Mouse (Mus musculus): Measurements from ENCODE around the gene Rab30.
"Not testable (repeated sequence)": the region's sequence is repeated elsewhere in the genome, so short reads cannot be mapped to it uniquely, and the experiment has no call there.

The Rab30 gene

DNA sequence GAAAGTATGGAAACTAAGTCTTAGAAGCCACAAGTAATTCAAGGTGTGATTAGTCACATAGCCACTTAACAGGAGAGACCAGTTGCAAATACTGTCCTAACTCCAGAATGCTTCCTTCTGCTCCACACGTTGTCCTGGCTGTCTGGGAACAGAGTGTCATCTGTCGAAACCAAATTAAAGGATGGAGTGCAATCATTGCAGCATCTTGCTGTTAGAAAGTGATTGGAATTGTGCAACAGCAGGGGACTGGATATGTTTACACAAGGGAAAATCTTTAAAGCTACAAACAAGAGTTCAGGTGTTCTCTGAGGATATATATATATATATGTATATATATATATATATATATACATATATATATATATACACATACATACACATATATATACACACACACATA is 9.0 kb downstream of the Rab30 start:
- DNase-seq (ENCODE audit: low spot score), result no peak

DNA sequence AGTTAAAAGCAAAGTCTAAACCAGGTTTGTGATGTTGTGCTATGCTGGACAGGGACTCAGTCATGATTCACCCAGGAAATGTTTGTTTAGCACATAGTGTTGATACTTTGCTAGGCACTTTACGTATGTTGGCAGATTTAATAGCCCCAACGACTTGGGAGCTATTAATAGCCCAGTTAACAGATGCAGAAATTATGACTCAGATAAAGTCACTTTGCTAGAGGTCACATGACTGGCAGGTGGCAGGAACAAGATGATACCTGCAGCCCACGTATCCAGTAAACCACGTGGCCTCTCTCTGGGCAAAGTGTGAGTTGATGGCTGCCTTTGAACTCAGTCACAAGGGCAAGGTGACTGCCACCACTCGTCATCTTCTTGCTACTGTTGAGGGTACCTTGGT is 16.7 kb downstream of the Rab30 start:
- DNase-seq (ENCODE audit: low spot score), result no peak

DNA sequence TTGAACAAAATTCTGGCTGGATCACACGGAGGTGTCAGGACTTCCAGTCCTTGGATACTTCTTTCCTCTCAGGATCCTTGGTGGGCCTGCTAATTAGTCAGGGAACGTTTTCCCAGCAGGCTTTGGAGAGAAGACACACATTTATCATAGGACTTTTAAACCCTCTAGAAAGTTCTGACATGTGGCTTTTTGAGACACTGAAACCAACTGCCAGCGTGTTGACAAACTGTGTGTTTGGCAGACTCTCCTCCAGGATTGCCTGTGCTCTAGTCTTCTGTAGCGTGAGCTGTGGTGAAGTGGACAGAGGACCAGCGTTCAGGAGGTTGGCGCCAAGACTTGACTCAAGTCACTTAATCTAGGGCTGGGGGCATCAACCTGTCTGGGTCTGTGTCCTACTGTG is 19.2 kb downstream of the Rab30 start:
- DNase-seq (ENCODE audit: low spot score), result no peak

DNA sequence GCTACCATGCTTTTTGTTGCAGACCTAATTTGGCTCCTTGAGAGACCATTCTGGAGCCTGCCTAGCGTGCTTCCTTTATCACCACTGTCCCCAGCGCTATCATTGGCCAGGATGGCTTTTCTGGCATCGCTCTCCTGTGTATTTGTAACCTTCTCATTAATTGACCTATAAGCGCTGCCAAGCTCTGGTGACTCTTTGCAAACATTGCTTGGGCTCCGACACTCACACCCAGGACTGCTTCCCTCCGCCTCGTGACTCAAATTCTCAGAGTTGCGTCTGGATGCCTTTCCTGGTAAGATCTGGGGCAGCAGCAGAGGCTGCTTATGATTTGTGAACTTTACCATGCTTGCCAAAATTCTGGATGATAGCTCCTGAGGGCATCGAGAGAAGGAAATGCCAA is 19.8 kb downstream of the Rab30 start:
- DNase-seq (ENCODE audit: low spot score), result no peak

DNA sequence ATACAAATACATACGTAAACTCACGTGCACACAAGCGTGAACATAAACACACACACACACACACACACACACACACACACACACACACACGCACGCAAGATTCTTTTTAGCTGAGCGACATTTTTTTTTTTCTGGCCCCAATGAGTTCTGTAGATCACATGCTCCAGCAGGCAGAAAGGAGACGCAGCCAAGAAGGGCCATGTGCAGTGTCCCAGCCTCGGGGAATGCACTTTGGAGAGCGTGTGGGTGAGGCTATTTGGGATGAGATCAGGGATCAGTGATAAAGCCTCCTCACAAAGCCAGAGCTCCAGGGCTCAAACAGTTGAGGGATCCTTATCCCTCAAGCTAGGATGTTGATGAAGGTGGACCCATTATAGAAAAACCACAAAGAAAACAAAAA is 24.0 kb downstream of the Rab30 start:
- DNase-seq (ENCODE audit: low spot score), result no peak

DNA sequence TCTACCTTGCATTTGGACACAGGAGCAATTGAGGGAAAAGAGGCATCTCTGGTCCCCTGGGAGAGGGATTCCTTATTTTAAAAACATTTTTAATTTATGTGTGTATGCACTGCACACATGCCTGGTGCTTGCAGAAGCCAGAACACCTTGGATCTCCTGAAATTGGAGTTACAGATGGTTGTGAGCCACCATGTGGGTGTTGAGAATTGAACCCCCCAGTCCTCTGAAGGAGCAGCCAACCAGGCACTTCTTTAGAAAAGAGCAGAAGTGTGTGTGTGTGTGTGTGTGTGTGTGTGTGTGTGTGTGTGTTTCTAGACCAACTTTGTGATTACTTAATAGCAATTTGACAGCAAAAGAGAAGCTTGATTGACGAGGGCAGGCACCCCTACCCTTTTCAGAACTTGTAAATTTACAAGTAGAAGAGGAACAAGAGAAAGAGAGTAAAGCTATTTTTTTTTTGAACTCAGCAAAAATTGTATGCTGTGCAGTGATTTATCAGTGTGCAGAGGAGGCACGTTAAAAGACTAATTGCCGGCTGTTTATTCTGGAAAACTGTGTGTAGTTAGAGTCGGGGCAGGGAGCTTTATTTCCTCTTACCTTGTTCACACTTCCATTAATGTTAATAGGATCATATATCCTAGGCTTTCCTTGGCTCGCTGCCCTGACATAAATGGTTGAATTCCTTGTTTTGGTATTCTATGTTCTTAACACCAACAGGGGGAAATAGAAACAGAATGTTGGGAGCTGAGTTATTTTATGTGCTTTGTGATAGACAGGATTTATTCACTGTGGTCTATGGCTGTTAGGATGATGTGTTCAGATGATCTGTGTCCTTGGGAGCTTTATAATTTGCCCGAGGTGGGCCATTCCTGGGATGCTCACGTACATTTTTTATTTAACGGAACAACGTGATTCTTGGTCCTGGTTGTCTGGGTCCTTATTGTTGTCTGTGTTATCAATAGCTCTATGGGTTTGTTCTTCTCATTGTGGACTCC is 25.0 kb downstream of the Rab30 start:
- DNase-seq (ENCODE audit: low spot score), result no peak

DNA sequence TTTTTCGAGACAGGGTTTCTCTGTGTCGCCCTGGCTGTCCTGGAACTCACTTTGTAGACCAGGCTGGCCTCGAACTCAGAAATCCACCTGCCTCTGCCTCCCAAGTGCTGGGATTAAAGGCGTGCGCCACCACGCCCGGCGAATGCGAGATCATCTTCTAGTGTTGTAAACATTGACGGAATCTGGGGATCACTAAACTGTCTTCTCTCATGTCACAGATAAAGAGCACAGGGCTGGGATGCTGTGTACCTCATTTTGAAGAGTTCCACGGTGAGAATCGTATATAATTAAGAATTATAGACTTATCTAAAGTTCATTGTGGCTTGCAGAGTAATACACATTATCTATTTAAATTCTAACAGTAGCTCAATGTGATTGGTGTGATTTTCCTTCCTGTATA is 26.7 kb downstream of the Rab30 start:
- DNase-seq (ENCODE audit: low spot score), result not testable (repeated sequence)

DNA sequence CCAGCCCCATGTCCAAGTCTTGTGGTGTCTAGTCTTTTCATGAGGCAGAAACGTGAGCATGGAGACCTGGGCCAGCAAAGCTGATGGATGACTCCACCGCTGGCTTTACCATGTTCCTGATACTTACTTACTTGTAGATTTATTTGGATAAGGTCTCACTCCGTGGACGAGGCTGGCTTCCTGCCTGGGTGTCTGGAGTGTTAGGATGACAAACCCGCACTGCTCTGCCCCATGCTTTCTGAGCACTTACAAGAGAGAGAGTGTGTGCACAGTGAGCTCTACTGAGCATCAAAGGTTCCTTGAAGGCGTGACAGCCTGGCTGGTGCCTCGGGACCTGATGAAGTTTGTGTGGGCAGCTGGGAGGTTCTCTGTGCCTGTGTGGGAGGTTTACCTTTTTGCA is 27.5 kb downstream of the Rab30 start:
- DNase-seq (ENCODE audit: low spot score), result no peak

DNA sequence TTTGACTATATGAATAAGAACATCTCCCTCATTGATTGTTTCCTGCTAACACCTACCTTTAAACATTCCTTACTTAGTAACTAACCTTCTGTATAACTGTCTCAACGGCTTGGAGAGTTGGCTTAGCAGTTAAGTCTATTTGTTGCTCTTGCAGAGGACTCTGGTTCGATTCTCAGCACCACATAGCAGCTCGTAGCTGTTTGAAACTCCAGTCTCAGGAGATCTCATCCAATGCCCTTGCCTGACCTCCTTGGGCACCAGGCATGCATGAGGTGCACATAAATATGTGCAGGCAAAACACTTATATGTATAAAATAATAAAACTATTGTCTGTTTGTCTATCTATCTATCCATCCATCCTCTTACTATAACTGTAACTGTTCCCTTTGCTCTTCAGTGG is 31.6 kb downstream of the Rab30 start:
- no peak for DNase-seq (ENCODE audit: low spot score)

DNA sequence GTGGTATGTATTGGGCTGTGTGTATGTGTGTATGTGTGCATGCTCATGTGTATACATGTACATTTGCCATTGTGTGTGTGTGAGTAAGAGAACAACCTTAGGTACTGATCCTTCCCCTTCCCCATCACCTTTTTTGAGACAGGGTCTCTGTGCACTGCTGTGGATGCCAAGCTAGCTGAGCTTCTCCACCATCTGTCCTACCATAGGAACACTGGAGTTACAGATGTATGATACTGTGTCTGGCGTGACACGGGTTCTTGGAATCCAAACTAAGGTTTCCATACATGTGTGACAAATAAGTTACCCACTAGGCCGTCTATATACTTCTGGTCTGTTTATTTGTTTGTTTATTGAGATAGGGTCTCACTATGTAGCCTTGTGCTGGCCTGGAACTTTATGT is 32.2 kb downstream of the Rab30 start:
- DNase-seq (ENCODE audit: low spot score), result no peak

DNA sequence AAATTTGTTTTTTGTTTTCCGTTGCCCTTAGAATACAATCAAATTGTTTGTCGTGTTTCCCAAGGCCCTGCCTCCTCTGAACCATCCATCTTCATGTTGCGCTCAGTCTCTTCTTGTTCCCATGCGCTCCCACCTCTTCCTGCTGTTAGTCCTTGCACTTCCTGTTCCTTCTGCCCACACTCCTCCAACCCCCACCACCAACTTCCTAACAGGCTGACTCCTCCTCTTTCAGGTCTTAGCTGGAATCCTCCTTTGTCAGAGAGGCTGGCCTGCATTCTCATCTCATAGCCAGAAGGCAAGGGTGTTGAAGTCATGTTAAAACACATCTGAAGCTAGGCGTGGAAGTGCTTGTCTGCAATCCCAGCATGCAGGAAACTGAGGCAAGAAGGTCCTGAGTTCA is 33.3 kb downstream of the Rab30 start:
- no peak for DNase-seq (ENCODE audit: low spot score)

DNA sequence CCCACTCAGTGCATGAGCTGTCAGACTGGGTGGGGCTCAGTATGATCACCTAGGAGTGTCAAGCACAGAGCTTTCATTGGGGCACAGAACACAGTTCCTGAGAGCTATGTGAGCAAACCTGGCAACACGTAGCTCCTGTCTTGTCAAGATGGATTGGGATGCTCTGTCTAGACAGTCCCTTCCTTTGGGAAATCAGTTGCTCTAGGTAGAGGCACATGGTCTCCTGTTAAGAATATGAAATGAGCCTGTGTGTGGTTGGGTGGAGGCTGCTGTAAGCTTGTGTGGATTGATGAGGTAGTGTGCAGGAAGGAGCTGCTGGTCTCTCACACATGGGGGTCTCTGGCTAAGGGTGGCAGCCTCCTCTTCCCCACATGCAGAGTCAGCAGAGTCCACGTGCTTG is 34.3 kb downstream of the Rab30 start:
- DNase-seq (ENCODE audit: low spot score), result no peak

DNA sequence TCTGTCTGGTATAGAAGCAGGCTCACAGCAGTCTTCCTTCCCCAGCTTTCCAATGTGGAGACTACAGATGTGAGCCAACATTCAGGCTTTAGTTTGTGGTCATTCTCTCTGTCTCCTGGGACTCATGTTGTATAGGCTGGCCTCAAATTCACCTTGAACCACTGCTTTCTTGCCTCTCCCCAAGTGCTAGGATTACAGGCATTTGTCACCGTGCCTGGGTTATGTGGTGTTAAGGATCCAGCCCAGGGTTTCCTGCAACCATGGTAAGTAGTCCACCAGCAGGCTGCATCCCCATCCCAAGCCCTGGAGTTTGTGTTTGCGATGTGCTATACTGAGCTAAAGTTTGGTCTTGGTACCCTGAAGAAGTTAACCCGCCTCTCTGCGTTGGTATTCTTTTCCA is 35.2 kb downstream of the Rab30 start:
- DNase-seq (ENCODE audit: low spot score), result no peak

DNA sequence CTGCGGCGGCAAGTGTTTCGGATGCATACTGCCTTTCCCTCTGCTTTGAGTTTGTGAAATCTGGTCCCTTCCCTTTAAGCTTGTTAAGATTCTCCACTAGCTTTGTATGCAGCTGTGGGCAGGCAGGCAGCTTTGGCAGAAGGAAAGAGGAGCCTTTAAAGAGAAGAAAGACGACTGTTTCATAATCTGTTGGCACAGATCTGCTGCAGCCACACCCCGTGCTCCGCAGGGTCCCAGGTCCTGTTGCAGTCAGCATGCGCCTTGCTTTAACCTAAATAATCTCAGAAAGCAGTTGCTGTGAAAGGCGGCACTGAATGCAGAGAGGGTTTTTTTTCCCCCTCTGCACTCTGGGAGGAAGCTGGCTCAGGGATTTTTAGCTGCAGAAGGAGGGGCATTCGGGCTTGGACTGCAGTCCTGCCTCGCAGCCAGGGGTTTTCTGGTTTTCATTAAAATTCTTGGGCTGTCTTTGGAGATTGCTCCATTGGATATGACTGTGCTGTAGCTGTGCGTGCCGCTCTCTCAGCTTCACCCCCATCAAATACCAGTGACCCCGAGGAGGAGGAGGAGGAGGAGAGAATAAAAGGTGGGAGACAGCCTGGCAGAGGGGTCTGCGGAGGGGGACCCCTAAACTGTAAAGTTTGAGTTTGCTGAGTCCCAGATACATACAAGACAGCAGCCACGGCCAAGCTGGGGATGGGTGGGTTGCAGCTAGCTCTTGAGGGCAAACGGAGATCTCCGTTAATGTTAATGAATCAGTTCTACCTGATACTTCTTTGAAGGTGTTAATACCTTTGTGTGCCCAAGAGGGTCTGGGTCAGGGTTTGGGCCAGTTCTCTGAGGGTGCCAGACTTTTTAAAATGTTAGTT is 35.9 kb downstream of the Rab30 start:
- no peak for DNase-seq (ENCODE audit: low spot score)

DNA sequence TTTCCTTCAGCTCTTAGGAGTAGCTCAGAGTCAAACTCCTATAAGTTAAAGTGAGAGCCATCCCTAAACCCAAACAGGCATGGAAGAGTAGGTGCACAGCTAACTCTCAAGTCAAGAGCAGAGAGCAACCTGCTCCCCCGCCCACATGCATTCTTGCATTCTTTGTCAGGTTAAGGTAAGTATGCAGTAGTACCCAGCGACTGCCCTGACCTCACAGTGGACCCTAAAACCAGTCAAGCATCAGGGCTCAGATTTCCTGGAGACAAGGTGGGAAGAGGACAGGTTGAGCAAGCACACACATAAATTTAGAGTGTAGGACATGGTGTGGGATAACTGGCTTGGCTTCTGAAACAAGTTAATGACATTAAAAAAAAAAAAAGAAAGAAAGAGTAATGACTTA is 37.7 kb downstream of the Rab30 start:
- no peak for DNase-seq (ENCODE audit: low spot score)

DNA sequence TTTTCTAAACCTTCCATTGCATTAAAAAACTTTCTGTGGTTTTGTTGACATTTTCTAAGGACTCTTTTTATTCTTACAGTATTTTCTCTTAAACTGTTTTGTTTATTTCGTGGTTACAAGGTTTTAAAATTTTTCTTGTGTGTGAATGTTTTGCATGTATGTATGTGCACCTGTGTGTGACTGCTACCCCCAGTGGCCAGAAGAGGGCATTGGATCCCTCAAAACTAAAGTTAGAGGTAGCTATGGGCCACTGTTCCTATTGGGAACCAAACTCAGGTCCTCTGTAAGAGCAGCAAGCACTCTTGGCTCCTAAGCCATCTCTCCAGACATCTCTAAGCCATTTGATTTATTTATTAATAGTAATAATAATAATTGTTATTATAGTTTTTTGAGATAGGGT is 40.0 kb downstream of the Rab30 start:
- DNase-seq (ENCODE audit: low spot score), result no peak

DNA sequence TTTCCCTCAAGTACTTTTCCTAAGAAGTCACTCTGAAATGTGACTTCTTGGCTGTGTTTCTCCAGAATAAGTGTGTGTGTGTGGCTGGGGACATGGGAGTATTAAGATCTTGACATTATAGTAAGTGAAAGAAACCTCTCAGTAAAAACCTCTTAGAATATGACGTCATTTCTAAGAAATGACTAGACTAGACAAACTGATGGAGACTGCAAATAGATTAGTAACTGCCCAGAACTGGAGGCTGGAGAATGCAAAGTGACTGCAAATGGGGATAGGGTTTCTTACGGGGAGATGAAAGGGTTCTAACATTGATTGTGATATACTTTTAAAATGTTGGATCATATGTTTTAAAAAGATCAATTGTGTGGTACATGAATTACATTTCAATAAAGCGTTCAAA is 40.5 kb downstream of the Rab30 start:
- no peak for DNase-seq (ENCODE audit: low spot score)

DNA sequence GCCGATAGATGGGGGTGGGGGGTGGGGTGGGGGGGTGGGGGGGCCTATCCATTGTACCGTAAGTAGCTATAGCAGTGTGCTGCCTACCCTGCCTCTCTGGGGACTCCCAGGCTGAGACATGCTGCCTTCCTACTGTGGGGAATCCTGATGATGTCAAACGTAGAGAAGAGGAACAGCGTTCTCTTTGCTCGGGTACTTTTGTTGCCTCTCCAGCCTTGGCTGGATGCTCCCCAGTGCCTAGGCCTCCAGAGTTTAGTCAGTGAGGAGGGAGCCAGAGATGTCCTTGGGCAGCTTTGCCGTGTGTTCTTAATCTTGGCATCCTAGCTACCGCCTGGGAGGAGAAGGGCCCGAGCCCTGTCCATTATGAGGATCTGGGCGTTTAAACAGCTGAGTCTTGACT is 41.1 kb downstream of the Rab30 start:
- DNase-seq (ENCODE audit: low spot score), result no peak

DNA sequence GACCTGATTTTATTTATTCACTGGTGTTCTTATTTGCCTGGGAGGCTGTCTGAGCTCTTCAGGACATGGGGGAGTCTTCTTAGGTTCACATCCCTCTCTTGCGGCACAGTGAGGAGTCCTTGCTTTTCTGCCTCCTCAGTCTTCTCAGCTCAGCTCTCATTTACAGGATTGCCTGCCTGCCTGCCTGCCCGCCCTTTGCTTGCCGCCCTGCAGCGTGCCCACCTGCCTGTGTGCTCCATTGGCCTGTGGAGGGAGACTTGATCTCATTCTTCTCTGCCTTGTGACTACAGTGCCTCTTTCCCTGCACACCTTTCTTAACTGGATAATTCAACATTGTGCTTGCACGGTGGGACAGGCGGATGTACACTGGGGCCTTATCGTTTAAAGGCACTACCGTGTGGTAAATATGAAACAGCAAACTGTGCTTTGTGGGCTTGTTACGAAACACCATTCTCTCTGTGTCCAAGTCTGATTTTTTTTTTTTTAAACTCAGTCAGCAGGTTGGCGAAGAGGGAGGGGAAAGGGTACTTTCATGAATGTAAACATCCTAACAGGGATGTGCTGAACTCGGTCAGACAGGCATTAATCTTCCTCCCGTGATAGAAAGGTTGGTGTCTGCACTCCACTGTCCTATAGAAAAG is 41.9 kb downstream of the Rab30 start:
- DNase-seq (ENCODE audit: low spot score), result no peak

DNA sequence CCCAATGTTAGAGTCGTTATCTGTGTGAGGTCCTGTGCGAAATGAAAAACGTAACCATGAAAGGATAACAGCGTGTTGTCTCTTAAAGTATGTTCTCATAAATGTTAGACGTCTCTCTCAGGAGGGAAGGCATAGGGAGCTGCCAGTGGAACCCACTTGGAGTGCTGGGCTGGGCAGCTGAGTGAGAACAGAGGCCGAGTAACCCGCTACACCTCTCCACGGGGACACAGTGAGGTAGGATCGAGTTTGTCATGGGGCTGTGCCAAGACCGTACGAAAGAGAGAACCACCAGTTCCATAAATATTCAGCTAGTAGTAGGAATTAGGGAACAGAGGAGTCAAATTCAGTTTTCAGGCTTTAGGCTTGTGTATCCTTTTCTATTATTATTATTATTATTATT is 42.5 kb downstream of the Rab30 start:
- no peak for DNase-seq (ENCODE audit: low spot score)

DNA sequence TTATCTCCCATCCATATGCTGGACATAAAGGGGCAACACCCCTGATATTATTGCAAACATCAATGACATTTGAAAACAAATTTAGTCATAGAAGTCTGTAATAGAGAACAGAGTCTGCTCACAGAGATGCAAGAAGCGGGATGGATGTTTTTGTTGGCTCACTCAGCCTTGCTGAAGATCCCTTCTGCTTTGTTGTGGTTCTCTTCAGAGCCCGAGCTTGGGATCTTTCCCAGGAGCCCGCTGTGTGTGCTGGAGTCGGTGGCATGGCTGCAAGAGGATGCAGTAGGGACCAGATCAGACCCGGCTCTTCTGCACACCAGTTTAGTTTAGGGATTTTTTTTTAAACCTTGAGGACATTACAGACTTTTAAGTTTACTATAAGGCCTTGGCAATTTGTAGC is 54.3 kb downstream of the Rab30 start:
- no peak for DNase-seq (ENCODE audit: low spot score)

DNA sequence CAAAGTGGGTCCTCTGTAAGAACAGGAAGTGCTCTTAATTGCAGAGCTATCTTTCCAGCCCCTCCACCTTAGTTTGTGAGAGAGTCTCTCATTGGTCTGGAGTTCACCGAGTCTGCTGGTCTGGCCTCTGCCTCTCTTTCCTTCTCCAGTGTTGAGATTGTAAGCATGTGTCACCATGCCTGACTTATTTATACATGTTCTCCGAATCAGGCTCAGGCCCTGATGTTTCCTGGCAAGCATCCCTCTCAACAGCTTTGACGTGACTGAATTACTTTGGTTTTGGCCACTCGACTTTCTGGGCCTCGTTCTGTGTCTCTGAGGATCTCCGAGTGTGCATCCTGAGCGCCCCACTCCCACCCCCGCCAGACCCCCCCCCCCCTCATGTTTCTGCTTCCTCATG is 55.4 kb downstream of the Rab30 start:
- no peak for DNase-seq (ENCODE audit: low spot score)

Measured in urinary bladder, postnatal 10 days (tissue).